Mouse (Mus musculus) hindbrain, embryonic 13.5 days (tissue): ENCODE data around the gene Cenpv. TPM values are rescaled to one million over a fixed set of nuclear protein-coding genes. Genes with fewer than 3 reads are reported as not detected.

ENCODE experiments used
- ATAC-seq: fragments of 200-750 bp; cut with Nextera tagmentation; 2 replicates; pipeline ENCODE4 v1.8.0; 2017; ENCODE audit warnings: moderate TSS enrichment; ENCODE audit not compliant: low FRiP score
- H3K27ac ChIP-seq: fragments of 300-500 bp; sonication (generic); 2 replicates; pipeline ENCODE4 v1.5.1; 2015; ENCODE audit warnings: inconsistent platforms, mild to moderate bottlenecking, moderate library complexity
- H3K27me3 ChIP-seq: fragments of 300-500 bp; sonication (generic); 2 replicates; pipeline ENCODE4 v1.6.1; 2015; ENCODE audit warnings: mild to moderate bottlenecking, inconsistent platforms
- H3K36me3 ChIP-seq: fragments of 300-500 bp; sonication (generic); 2 replicates; pipeline ENCODE4 v1.6.1; 2015; ENCODE audit warnings: mild to moderate bottlenecking, inconsistent platforms
- H3K4me1 ChIP-seq: fragments of 300-500 bp; sonication (generic); replicated peaks from 2 replicates; pipeline ENCODE4 v1.6.1; 2015; ENCODE audit warnings: inconsistent platforms
- H3K4me2 ChIP-seq: fragments of 300-500 bp; sonication (generic); 2 replicates; pipeline ENCODE4 v1.6.1; 2015; ENCODE audit warnings: inconsistent platforms, mild to moderate bottlenecking, moderate library complexity
- H3K4me3 ChIP-seq: fragments of 300-500 bp; sonication (generic); 2 replicates; pipeline ENCODE4 v1.5.1; 2015; ENCODE audit warnings: mild to moderate bottlenecking, inconsistent platforms
- H3K9ac ChIP-seq: fragments of 300-500 bp; sonication (generic); 2 replicates; pipeline ENCODE4 v1.6.1; 2015; ENCODE audit warnings: mild to moderate bottlenecking, inconsistent platforms
- H3K9me3 ChIP-seq: fragments of 300-500 bp; sonication (generic); 2 replicates; pipeline ENCODE4 v1.6.1; 2016; ENCODE audit warnings: inconsistent platforms
- WGBS: fragments of 180-500 bp; shearing (Covaris S2); methylation state at CpG from one replicate; pipeline ENCODE4 v1.1.7; 2015; 5-methylcytosine and 5-hydroxymethylcytosine counted together
- polyA plus RNA-seq: library from polyadenylated mRNA; unstranded; fragments of >200 nt; fragmentation: Nextera tagmentation; extraction: Ambion mirVana; gene quantifications from 2 replicates; pipeline ENCODE4 v1.2.1, GENCODE M21; 2015

The Cenpv gene
- polyA plus RNA-seq, 1 experiment from 2014 or later, result 55.5 TPM

DNA sequence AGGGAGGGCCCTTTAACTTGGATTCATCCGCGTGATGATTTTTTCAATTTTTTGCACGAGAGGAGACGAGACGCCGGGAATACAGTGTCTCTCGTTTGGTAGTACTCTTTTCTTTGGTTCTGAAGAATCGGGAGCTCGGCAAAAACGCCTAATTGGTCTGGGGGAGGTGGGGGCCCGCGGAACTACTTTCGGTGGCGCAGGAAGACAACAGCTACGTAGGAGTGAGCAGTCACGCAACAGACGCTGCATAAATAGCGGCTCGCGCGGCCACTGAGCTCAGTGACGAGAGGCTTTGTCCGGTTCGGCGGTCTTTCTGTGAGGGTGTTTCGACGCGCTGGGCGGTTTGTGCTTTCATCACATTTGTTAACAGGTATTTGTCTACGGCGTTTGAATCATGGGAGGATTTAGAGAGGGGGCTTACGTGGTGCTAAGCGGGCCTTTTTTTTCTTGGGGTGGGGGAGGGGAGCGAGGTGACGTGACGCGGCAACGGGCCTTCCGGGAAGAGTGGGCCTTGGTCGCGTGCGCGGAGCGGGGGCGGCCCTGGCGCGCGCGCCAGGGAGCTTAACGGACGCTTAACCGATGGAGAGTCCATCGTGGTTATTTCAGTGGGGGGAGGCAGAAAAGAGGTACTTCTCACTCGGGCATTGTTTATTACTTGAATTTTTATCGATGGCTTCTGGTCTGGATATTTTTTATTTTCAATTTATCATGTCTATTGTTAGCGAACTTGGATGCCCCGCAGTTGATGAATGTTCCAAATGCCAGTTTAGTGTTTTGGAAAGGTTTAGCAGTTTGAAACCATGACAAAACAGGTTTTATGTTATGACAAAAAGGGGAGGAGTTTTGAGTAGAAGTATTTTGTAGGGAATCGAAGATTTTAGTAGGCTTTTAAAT, 12.4 kb upstream of the Cenpv start:
- H3K27me3 ChIP-seq, result no peaks in the 10 kb centered on the region
- peak overlapping the region; percentile 70 for H3K4me2 ChIP-seq
- ATAC-seq, result peak; percentile 86
- H3K27ac ChIP-seq, result peak overlapping the region; percentile 100
- H3K4me1 ChIP-seq, result peaks cover 44% of the 10 kb centered on the region
- H3K9ac ChIP-seq, result peak overlapping the region; percentile 83
- H3K9me3 ChIP-seq, result no peaks in the 10 kb centered on the region
- H3K4me3 ChIP-seq, result peak overlapping the region; percentile 70
- peaks cover 16% of the 10 kb centered on the region for H3K36me3 ChIP-seq
- under 1% methylated on average over 58 of the region's 58 CpGs for WGBS

DNA sequence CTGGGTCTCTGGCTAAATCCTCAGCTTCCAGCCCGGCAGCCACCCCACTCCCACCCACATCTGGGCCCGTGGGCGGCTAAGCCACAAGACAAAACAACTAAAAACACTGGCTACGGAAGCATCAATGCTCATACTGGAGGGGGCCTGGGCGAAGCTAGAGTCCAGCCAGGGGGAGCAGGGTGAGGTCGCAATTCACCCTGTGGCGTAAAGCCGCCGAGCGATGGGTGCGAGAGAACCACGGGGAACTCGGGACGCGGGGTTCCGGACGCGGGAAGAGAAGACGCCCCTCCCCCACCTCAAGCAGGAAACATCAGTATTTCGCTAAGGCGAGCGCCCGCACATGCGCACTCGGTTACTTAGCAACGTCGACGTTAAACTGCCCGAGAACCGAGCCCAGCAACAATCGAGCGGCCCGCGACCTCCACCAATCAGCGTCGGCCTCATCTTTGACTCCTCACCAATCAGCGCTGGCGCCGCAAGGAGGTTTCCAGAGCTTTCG, 11.7 kb upstream of the Cenpv start, which contains the start of gene Ubb:
Gene Ubb, plus strand, starts transcription at position 445 of the 499 bp plus-strand sequence.
- Histone ChIP-seq H3K4me3 (peak within 1 kb of the TSS; percentile 70), H3K36me3 (peaks cover 16% of the 10 kb centered on the region), H3K27me3 (no peaks in the 10 kb centered on the region), H3K9ac (peak within 1 kb of the TSS; percentile 94), H3K4me2 (peak within 1 kb of the TSS; percentile 70), H3K27ac (peak within 1 kb of the TSS; percentile 100), H3K9me3 (no peaks in the 10 kb centered on the region), H3K4me1 (peaks cover 40% of the 10 kb centered on the region)
- under 1% methylated on average over 40 of the region's 40 CpGs for WGBS
- peak; percentile 97 for ATAC-seq

DNA sequence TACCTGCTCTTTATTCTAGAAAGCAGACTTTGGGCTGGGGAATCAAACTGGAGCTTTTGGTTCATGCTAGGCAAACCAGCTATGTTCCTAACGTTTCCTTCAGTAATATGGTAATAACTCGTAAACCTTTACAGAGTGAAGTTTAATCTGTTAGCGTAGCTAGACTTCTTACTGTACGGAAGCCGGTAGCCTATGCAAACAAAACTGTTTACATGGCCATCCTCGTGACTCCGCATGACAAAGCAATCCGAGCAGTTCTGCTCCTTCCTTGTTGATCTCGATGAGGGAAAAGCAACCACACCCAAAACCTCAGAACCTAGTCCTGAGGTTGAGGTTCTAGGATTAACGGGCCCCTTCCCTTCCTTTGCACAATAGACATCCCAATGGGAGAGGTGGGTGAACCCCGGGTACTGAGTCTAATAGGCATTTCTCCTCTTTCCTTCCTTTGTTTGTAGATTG, 11.2 kb upstream of the Cenpv start:
- H3K9ac ChIP-seq, result peak overlapping the region; percentile 94
- peaks cover 16% of the 10 kb centered on the region for H3K36me3 ChIP-seq
- H3K4me2 ChIP-seq, result peak overlapping the region; percentile 70
- H3K27ac ChIP-seq, result peak overlapping the region; percentile 100
- no peaks in the 10 kb centered on the region for H3K27me3 ChIP-seq
- no peaks in the 10 kb centered on the region for H3K9me3 ChIP-seq
- peak overlapping the region; percentile 70 for H3K4me3 ChIP-seq
- ATAC-seq, result peak; percentile 34
- 2% methylated on average over 11 of the region's 11 CpGs for WGBS
- peaks cover 35% of the 10 kb centered on the region for H3K4me1 ChIP-seq

GRCm38 (mm10) chr11:62549782-62550181, 10.7 kb upstream of the Cenpv start:
- no peak for ATAC-seq
- H3K27ac ChIP-seq, result peak overlapping the region; percentile 100
- H3K4me3 ChIP-seq, result peak overlapping the region; percentile 70
- 24% methylated on average over 5 of the region's 5 CpGs for WGBS
- H3K4me1 ChIP-seq, result peaks cover 30% of the 10 kb centered on the region
- H3K9ac ChIP-seq, result peak overlapping the region; percentile 94
- no peaks in the 10 kb centered on the region for H3K9me3 ChIP-seq
- H3K4me2 ChIP-seq, result peak overlapping the region; percentile 70
- H3K27me3 ChIP-seq, result no peaks in the 10 kb centered on the region
- H3K36me3 ChIP-seq, result peaks cover 16% of the 10 kb centered on the region

DNA sequence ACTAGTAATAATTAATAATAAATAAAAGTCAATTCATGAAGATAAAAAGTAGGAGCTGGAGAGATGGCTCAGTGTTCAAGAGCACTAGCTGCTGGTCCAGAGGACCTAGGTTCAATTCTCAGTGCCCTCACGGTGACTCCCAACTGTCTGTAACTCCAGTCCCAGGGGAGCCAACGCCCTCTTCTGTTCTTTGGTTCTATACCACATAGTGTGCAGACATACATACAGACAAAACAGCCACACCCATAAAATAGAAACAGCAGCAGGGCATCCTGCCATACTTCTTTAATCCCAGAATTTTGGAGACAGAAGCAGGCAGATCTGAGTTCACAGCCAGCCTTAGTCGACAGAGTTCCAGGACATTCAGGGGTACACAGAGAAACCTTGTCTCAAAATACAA, 4.9 kb upstream of the Cenpv start:
- Histone ChIP-seq H3K27ac (no peak overlapping the region), H3K36me3 (no peaks in the 10 kb centered on the region), H3K4me1 (peaks cover 10% of the 10 kb centered on the region), H3K4me2 (no peak overlapping the region), H3K27me3 (0 out of 2 replicates have a peak, but pooled peaks cover 4% of the 10 kb centered on the region), H3K9ac (no peak overlapping the region), H3K9me3 (no peaks in the 10 kb centered on the region), H3K4me3 (no peak overlapping the region)
- ATAC-seq, result no peak
- WGBS, result 89% methylated on average over 3 of the region's 3 CpGs

DNA sequence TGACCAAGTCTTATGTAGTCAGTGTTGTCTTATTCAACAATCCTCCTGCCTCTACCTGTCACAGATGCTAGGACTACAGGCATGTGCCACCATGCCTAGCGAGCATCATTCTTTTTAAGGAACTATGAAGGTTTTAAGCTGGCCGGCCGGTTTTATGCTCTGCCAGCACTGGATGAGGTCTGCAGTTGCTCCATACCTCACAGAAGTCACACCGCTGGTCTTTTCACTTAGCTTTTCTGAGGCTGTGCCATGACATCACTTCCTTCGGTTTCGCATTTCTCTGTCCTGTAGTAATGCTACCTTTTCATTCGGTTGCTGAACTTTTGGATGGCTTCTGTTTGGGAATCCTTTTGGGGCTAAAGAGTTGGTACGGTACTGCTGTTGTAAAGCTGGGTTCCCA, 2.5 kb upstream of the Cenpv start:
- WGBS, result 85% methylated on average over 8 of the region's 8 CpGs
- ATAC-seq, result no peak
- Histone ChIP-seq H3K4me3 (no peak overlapping the region), H3K9ac (no peak overlapping the region), H3K27me3 (0 out of 2 replicates have a peak, but pooled peaks cover 4% of the 10 kb centered on the region), H3K4me1 (peaks cover 21% of the 10 kb centered on the region), H3K9me3 (no peaks in the 10 kb centered on the region), H3K36me3 (no peaks in the 10 kb centered on the region), H3K27ac (no peak overlapping the region), H3K4me2 (no peak overlapping the region)

DNA sequence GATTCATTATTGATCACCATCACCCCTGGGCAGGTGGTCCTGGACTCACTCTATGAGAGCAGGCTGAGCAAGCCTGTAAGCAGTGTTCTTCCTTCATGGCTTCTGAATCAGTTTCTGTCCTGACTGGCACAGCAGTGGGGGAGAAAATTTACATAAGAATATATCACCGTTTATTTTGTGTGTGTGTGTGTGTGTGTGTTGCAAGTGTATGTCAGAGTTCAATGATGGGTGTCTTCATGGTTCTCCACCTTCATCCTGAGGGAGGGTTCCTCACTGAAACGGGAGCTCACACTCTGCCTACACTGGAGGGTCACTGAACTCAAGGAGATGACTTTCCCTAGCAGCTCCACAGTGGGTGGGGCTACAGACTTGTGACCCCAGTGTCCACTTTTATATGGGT, 1.9 kb upstream of the Cenpv start:
- Histone ChIP-seq H3K9me3 (no peaks in the 10 kb centered on the region), H3K9ac (no peak overlapping the region), H3K27me3 (0 out of 2 replicates have a peak, but pooled peaks cover 4% of the 10 kb centered on the region), H3K4me2 (no peak overlapping the region), H3K36me3 (no peaks in the 10 kb centered on the region), H3K4me3 (no peak overlapping the region), H3K4me1 (peaks cover 21% of the 10 kb centered on the region), H3K27ac (no peak overlapping the region)
- no peak for ATAC-seq
- 51% methylated on average over 2 of the region's 2 CpGs for WGBS

DNA sequence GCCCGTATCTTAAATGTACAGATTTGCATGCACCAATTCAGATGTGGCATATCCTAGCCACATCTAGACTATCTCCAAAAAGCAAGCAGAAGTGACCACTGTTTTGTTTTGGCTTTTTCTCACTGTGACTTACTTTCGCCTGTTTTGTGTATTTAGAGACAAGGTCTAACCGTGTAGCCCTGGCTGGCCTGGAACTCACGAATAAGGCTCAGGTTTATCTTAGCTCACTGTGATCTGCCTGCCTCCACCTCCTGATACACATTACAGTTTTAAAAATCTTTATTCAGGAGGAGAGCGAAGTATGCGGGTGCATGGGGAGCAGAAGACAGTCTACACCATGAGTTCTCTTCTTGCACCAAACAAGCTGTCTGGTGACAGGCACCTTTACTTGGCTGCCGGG, 1.1 kb upstream of the Cenpv start:
- WGBS, result 87% methylated on average over 7 of the region's 7 CpGs
- no peak overlapping the region for H3K4me3 ChIP-seq
- no peak overlapping the region for H3K4me2 ChIP-seq
- 0 out of 2 replicates have a peak, but pooled peaks cover 4% of the 10 kb centered on the region for H3K27me3 ChIP-seq
- no peak overlapping the region for H3K9ac ChIP-seq
- ATAC-seq, result no peak
- no peaks in the 10 kb centered on the region for H3K9me3 ChIP-seq
- H3K4me1 ChIP-seq, result peaks cover 21% of the 10 kb centered on the region
- 0 out of 2 replicates have a peak, but pooled peaks cover 5% of the 10 kb centered on the region for H3K36me3 ChIP-seq
- H3K27ac ChIP-seq, result no peak overlapping the region

DNA sequence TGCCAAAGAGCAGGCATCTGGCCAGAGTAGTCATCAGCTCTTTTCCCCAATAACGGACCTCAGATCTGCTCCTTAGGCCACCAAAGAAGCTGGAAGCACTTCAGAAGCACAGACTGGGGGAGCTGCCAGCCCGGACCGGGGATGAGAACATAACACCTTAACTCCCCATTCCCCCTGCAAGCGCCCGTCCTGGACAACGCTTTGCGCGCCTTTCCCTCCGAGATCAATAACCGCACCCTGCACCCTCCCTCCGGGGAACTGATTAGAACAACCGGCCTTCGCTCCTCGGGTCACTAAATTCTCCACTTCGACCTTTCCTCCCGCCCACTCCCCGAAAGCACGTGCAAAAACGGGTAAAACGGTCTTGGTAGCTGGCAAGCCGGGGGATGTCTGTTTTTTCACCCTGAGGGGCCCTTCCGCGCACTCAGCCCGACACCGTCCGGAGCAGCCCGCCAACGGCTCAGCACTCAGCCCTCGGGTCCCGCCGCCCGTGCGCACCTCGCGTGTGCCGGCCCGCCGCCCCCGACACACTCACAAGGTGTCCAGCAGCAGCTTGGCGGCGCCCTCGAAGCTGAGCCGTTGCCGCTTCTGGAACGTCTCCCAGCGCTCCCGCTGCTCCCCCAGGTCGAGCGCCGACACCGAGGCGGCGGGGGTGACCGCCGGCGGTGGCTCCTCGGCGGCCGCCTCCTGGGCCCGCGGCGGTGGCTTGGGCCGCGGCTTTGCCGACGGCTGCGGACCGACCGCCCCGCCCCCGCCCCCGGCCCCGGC, 556 bp downstream of the Cenpv start:
- H3K9me3 ChIP-seq, result no peaks in the 10 kb centered on the region
- peak overlapping the region; percentile 87 for H3K27ac ChIP-seq
- peak overlapping the region; percentile 83 for H3K4me2 ChIP-seq
- peaks cover 11% of the 10 kb centered on the region; the same call in 1 of the 2 replicates for H3K36me3 ChIP-seq
- under 1% methylated on average over 62 of the region's 73 CpGs for WGBS
- peak overlapping the region; percentile 81 for H3K4me3 ChIP-seq
- H3K27me3 ChIP-seq, result 0 out of 2 replicates have a peak, but pooled peaks cover 4% of the 10 kb centered on the region
- peaks cover 21% of the 10 kb centered on the region for H3K4me1 ChIP-seq
- peak overlapping the region; percentile 94 for H3K9ac ChIP-seq
- ATAC-seq, result peak; percentile 86

DNA sequence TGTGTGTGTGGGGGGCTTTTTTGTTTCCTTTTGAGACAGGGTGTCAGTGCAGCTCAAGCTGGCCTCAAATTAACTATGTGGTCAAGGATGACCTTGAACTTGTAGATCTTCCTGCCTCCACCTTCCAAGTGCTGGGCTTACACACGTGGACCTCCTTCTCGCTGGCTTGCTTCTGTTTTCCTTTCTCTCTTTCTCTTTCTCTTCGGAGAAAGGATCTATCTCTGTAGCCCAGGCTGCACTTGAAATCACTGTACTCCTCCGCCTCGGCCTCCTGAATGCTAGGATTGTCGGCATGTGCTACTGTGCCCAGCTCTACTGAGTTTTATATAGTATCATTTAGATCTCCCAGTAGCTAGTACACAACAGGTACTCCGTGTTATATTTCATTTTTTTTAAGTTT, 1.5 kb downstream of the Cenpv start:
- H3K4me2 ChIP-seq, result peak overlapping the region; percentile 83
- 0 out of 2 replicates have a peak, but pooled peaks cover 4% of the 10 kb centered on the region for H3K27me3 ChIP-seq
- no peak for ATAC-seq
- peak overlapping the region; percentile 81 for H3K4me3 ChIP-seq
- peak overlapping the region; percentile 56; the same call in 1 of the 2 replicates for H3K9ac ChIP-seq
- H3K27ac ChIP-seq, result no peak overlapping the region
- peaks cover 21% of the 10 kb centered on the region for H3K4me1 ChIP-seq
- H3K36me3 ChIP-seq, result peaks cover 18% of the 10 kb centered on the region
- no peaks in the 10 kb centered on the region for H3K9me3 ChIP-seq
- 20% methylated on average over 7 of the region's 7 CpGs for WGBS

DNA sequence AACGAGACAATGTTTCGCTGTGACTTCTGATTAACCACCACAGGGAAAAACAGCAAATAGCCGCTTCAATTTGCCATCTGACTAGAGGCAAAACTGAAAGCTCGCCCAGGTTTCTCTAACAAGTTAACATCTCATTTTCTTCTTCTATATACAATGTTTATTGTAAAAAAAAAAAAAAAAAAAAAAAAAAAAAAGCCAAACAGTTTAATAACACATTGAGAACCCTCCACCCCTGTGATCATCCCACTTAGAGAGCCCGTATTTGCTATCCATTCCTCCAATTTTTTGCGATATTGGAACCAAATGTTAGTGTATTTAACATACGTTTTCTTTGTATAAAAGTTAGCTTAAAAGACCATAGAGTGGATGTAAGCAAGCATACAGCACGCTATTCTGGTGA, 2.0 kb downstream of the Cenpv start:
- 81% methylated on average over 8 of the region's 8 CpGs for WGBS
- peak overlapping the region; percentile 83 for H3K4me2 ChIP-seq
- peaks cover 21% of the 10 kb centered on the region for H3K4me1 ChIP-seq
- ATAC-seq, result no peak
- peaks cover 21% of the 10 kb centered on the region for H3K36me3 ChIP-seq
- no peak overlapping the region for H3K9ac ChIP-seq
- no peaks in the 10 kb centered on the region for H3K9me3 ChIP-seq
- no peak overlapping the region for H3K27ac ChIP-seq
- H3K4me3 ChIP-seq, result peak overlapping the region; percentile 81; the same call in 1 of the 2 replicates
- 0 out of 2 replicates have a peak, but pooled peaks cover 4% of the 10 kb centered on the region for H3K27me3 ChIP-seq

GRCm38 (mm10) chr11:62522283-62522682, 16.8 kb downstream of the Cenpv start:
- no peaks in the 10 kb centered on the region for H3K27me3 ChIP-seq
- no peak overlapping the region for H3K4me2 ChIP-seq
- ATAC-seq, result no peak
- H3K36me3 ChIP-seq, result peaks cover 37% of the 10 kb centered on the region
- H3K4me3 ChIP-seq, result no peak overlapping the region
- WGBS, result 74% methylated on average over 2 of the region's 2 CpGs
- no peak overlapping the region for H3K9ac ChIP-seq
- no peaks in the 10 kb centered on the region for H3K4me1 ChIP-seq
- H3K9me3 ChIP-seq, result no peaks in the 10 kb centered on the region
- H3K27ac ChIP-seq, result no peak overlapping the region
